ENCODE assay signal across 9 mouse cellular contexts in the genomic region with DNA sequence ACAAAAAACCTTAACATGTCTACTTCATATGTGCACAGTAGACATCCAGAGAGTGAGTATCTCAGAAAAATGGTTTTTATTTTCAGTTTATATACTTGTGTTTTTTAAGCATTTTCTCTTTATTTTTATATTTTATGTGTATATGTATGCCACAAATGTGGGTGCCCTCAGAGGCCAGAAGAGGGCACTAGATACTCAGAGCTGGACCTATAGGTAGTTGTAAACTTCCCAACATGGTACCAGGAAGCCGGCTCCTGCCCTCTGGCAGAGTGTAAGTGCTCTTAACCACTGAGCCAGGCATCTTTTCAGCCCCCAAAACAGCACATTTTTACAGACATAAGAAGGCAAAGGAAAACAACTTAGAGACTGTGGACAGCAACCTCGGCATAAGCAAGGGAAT. TPM values are rescaled to one million over a fixed set of nuclear protein-coding genes. Genes with fewer than 3 reads are reported as not detected.
DNase-seq lines count a peak whose midpoint lies in the region; ATAC-seq lines count a peak whose summit lies in the region.
"Had no signal": no experiment of that assay in that cellular context is flagged by ENCODE, and none has a peak within 500 bp of the region (broad histone marks: within the 10 kb centered on the region; RNA-seq: fewer than 3 reads in every experiment).

No protein-coding gene starts in this region.

- H3K4me3 ChIP-seq in forebrain, embryonic 14.5 days (ENCODE audit: low read depth, low read length): no peak overlapping the region
- no peak overlapping the region for H3K4me3 ChIP-seq in forebrain, embryonic 15.5 days
- H3K4me3 ChIP-seq in heart, embryonic 10.5 days: no peak overlapping the region
- H3K4me3 ChIP-seq: megakaryocyte, embryonic 14.5 days had no signal

- 48% methylated on average over 2 of the region's 2 CpGs for WGBS in forebrain, embryonic 14.5 days
- WGBS in forebrain, embryonic 15.5 days: 55% methylated on average over 2 of the region's 2 CpGs
- WGBS in heart, embryonic 10.5 days: 43% methylated on average over 2 of the region's 2 CpGs

- H3K4me2 ChIP-seq in forebrain, embryonic 14.5 days (ENCODE audit: low read length): no peak overlapping the region
- no peak overlapping the region for H3K4me2 ChIP-seq in forebrain, embryonic 15.5 days (replicated peaks)

- H3K9ac ChIP-seq in forebrain, embryonic 14.5 days (ENCODE audit: low read length): no peak overlapping the region
- no peak overlapping the region for H3K9ac ChIP-seq in forebrain, embryonic 15.5 days (replicated peaks)

- no peak overlapping the region for H3K27ac ChIP-seq in forebrain, embryonic 14.5 days (ENCODE audit: low read depth, low read length)
- no peak overlapping the region for H3K27ac ChIP-seq in forebrain, embryonic 15.5 days (replicated peaks)
- no peak overlapping the region for H3K27ac ChIP-seq in heart, embryonic 10.5 days

- H3K27me3 ChIP-seq in forebrain, embryonic 14.5 days (replicated peaks; ENCODE audit: control insufficient read depth, insufficient read depth, low read length): no peaks in the 10 kb centered on the region
- H3K27me3 ChIP-seq in forebrain, embryonic 15.5 days: no peaks in the 10 kb centered on the region
- H3K27me3 ChIP-seq in heart, embryonic 10.5 days (ENCODE audit: insufficient read depth, poor library complexity, severe bottlenecking): no peaks in the 10 kb centered on the region
- H3K27me3 ChIP-seq: megakaryocyte, embryonic 14.5 days had no signal

- DNase-seq in forebrain, embryonic 14.5 days (ENCODE audit: low spot score): peak; percentile 34
- DNase-seq in urinary bladder, postnatal 14 days (ENCODE audit: low spot score): peak; percentile 5
- no peak for DNase-seq in urinary bladder, postnatal 25 days (ENCODE audit: low spot score)
- DNase-seq in kidney, postnatal 4 days: peak; percentile 19 to 21
- no peak for DNase-seq in frontal cortex, postnatal 10 days (ENCODE audit: low spot score in 2 of 2)
- DNase-seq in ovary, postnatal 10 days (ENCODE audit: low spot score): no peak
- DNase-seq in heart, embryonic 10.5 days (ENCODE audit: low spot score): no peak

- no peaks in the 10 kb centered on the region for H3K4me1 ChIP-seq in forebrain, embryonic 14.5 days (ENCODE audit: control insufficient read depth, insufficient read depth, low read length)
- no peaks in the 10 kb centered on the region for H3K4me1 ChIP-seq in forebrain, embryonic 15.5 days
- H3K4me1 ChIP-seq in heart, embryonic 10.5 days: no peaks in the 10 kb centered on the region
- H3K4me1 ChIP-seq: megakaryocyte, embryonic 14.5 days had no signal

- ATAC-seq in forebrain, embryonic 14.5 days: no peak
- no peak for ATAC-seq in forebrain, embryonic 15.5 days (replicated peaks)

- H3K9me3 ChIP-seq in forebrain, embryonic 14.5 days (replicated peaks; ENCODE audit: control insufficient read depth, low read length): no peaks in the 10 kb centered on the region
- H3K9me3 ChIP-seq in forebrain, embryonic 15.5 days: no peaks in the 10 kb centered on the region
- no peaks in the 10 kb centered on the region for H3K9me3 ChIP-seq in heart, embryonic 10.5 days
- H3K9me3 ChIP-seq: megakaryocyte, embryonic 14.5 days had no signal

- no peaks in the 10 kb centered on the region for H3K36me3 ChIP-seq in forebrain, embryonic 14.5 days (ENCODE audit: control insufficient read depth, insufficient read depth, low read length)
- H3K36me3 ChIP-seq in forebrain, embryonic 15.5 days: no peaks in the 10 kb centered on the region
- H3K36me3 ChIP-seq in heart, embryonic 10.5 days: no peaks in the 10 kb centered on the region

RNA-seq across cellular contexts. Expression of a gene that starts 20.2 kb away (rescaled TPM):
- polyA plus RNA-seq in forebrain, embryonic 14.5 days (2014; fragmentation: Nextera tagmentation; extraction: Ambion mirVana): 25.5 and 30.3 TPM in 2 replicates
- 29.9 and 30.7 TPM in 2 replicates for polyA plus RNA-seq in forebrain, embryonic 15.5 days (2015; fragmentation: Nextera tagmentation; extraction: Ambion mirVana)
- 58.0 and 93.6 TPM in 2 replicates for polyA plus RNA-seq in heart, embryonic 10.5 days (2016; fragmentation: Nextera tagmentation; extraction: Ambion mirVana)

Comparison
In these comparisons a context has a peak if more than half of its experiments do, and no peak if none do; other contexts are left out.
1. DNase-seq: peak in forebrain, embryonic 14.5 days (single experiment), urinary bladder, postnatal 14 days (single experiment) and kidney, postnatal 4 days (2 of 2); none in urinary bladder, postnatal 25 days (single experiment), frontal cortex, postnatal 10 days (0 of 2), ovary, postnatal 10 days (single experiment) and heart, embryonic 10.5 days (single experiment).